Mouse (Mus musculus): ENCODE data around the gene Ugt1a6b. TPM values are rescaled to one million over a fixed set of nuclear protein-coding genes. Genes with fewer than 3 reads are reported as not detected.
"Not testable (repeated sequence)": the region's sequence is repeated elsewhere in the genome, so short reads cannot be mapped to it uniquely, and the experiment has no call there.

The Ugt1a6b gene
- polyA plus RNA-seq, 1 experiment from 2014 or later: 0.49 TPM

- ATAC-seq: no peak
- Histone ChIP-seq H3K9ac (ENCODE audit: low read depth, low read length) (no peak overlapping the region), H3K36me3 (ENCODE audit: control insufficient read depth, insufficient read depth, low read length) (no peaks in the 10 kb centered on the region), H3K9me3 (ENCODE audit: control insufficient read depth, low read length) (peaks cover 46% of the 10 kb centered on the region), H3K4me3 (ENCODE audit: low read length) (no peak overlapping the region), H3K4me1 (ENCODE audit: control insufficient read depth, insufficient read depth, low read length) (no peaks in the 10 kb centered on the region), H3K27ac (ENCODE audit: low read length) (no peak overlapping the region), H3K4me2 (ENCODE audit: low read depth, low read length) (no peak overlapping the region), H3K27me3 (replicated peaks; ENCODE audit: control insufficient read depth, insufficient read depth, low read length) (no peaks in the 10 kb centered on the region)
- WGBS: 59% methylated on average over 2 of the region's 2 CpGs
Measured at GRCm38 (mm10) chr1:88216551-88216950, 113.5 kb downstream of the Ugt1a6b start.

- H3K4me1 ChIP-seq (ENCODE audit: control insufficient read depth, insufficient read depth, low read length): no peaks in the 10 kb centered on the region
- H3K4me3 ChIP-seq (ENCODE audit: low read length): no peak overlapping the region
- H3K4me2 ChIP-seq (ENCODE audit: low read depth, low read length): no peak overlapping the region
- no peaks in the 10 kb centered on the region for H3K27me3 ChIP-seq (replicated peaks; ENCODE audit: control insufficient read depth, insufficient read depth, low read length)
- no peaks in the 10 kb centered on the region for H3K36me3 ChIP-seq (ENCODE audit: control insufficient read depth, insufficient read depth, low read length)
- no peak overlapping the region for H3K9ac ChIP-seq (ENCODE audit: low read depth, low read length)
- no peak for ATAC-seq
- WGBS: 68% methylated on average over 2 of the region's 2 CpGs
- no peak overlapping the region for H3K27ac ChIP-seq (ENCODE audit: low read length)
- H3K9me3 ChIP-seq (ENCODE audit: control insufficient read depth, low read length): peaks cover 40% of the 10 kb centered on the region
Measured at GRCm38 (mm10) chr1:88217144-88217543, 114.1 kb downstream of the Ugt1a6b start.

GRCm38 (mm10) chr1:88217576-88217975, 114.5 kb downstream of the Ugt1a6b start:
- Histone ChIP-seq H3K4me3 (ENCODE audit: low read length) (no peak overlapping the region), H3K4me1 (ENCODE audit: control insufficient read depth, insufficient read depth, low read length) (no peaks in the 10 kb centered on the region), H3K27me3 (replicated peaks; ENCODE audit: control insufficient read depth, insufficient read depth, low read length) (no peaks in the 10 kb centered on the region), H3K9me3 (ENCODE audit: control insufficient read depth, low read length) (peaks cover 37% of the 10 kb centered on the region), H3K4me2 (ENCODE audit: low read depth, low read length) (no peak overlapping the region), H3K9ac (ENCODE audit: low read depth, low read length) (no peak overlapping the region), H3K36me3 (ENCODE audit: control insufficient read depth, insufficient read depth, low read length) (no peaks in the 10 kb centered on the region), H3K27ac (ENCODE audit: low read length) (no peak overlapping the region)
- ATAC-seq: no peak
- 41% methylated on average over 3 of the region's 3 CpGs for WGBS

GRCm38 (mm10) chr1:88218051-88218450, 115.0 kb downstream of the Ugt1a6b start:
- Histone ChIP-seq H3K4me3 (ENCODE audit: low read length) (no peak overlapping the region), H3K36me3 (ENCODE audit: control insufficient read depth, insufficient read depth, low read length) (no peaks in the 10 kb centered on the region), H3K4me2 (ENCODE audit: low read depth, low read length) (no peak overlapping the region), H3K4me1 (ENCODE audit: control insufficient read depth, insufficient read depth, low read length) (no peaks in the 10 kb centered on the region), H3K9ac (ENCODE audit: low read depth, low read length) (no peak overlapping the region), H3K9me3 (ENCODE audit: control insufficient read depth, low read length) (peaks cover 37% of the 10 kb centered on the region), H3K27ac (ENCODE audit: low read length) (no peak overlapping the region), H3K27me3 (replicated peaks; ENCODE audit: control insufficient read depth, insufficient read depth, low read length) (no peaks in the 10 kb centered on the region)
- 74% methylated on average over 9 of the region's 9 CpGs for WGBS
- no peak for ATAC-seq

DNA sequence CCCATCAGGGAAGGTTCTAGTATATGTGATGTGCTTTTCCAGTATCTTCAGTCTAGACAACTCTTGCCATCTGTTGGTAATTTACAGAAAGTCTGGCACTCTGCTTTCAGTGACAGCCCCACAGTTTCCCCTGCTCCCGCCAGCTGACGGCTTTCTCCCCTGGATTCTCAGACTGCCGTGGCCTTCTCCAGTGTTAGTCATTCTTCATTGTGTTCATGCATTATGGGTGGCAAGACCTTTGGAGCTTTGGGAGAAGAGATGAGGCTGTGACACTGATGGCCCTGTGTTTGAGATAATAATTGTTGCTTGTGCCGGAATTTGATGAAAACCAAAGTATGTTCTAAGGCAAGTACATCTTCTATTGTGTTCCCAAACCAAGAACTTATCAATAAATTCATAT, 115.5 kb downstream of the Ugt1a6b start:
- Histone ChIP-seq H3K36me3 (ENCODE audit: control insufficient read depth, insufficient read depth, low read length) (no peaks in the 10 kb centered on the region), H3K27me3 (replicated peaks; ENCODE audit: control insufficient read depth, insufficient read depth, low read length) (no peaks in the 10 kb centered on the region), H3K4me1 (ENCODE audit: control insufficient read depth, insufficient read depth, low read length) (no peaks in the 10 kb centered on the region), H3K4me2 (ENCODE audit: low read depth, low read length) (no peak overlapping the region), H3K9ac (ENCODE audit: low read depth, low read length) (no peak overlapping the region), H3K27ac (ENCODE audit: low read length) (no peak overlapping the region), H3K4me3 (ENCODE audit: low read length) (no peak overlapping the region), H3K9me3 (ENCODE audit: control insufficient read depth, low read length) (peaks cover 34% of the 10 kb centered on the region)
- no peak for ATAC-seq
- 52% methylated on average over 4 of the region's 4 CpGs for WGBS

- Histone ChIP-seq H3K36me3 (ENCODE audit: control insufficient read depth, insufficient read depth, low read length) (no peaks in the 10 kb centered on the region), H3K4me2 (ENCODE audit: low read depth, low read length) (no peak overlapping the region), H3K9ac (ENCODE audit: low read depth, low read length) (no peak overlapping the region), H3K4me1 (ENCODE audit: control insufficient read depth, insufficient read depth, low read length) (no peaks in the 10 kb centered on the region), H3K4me3 (ENCODE audit: low read length) (no peak overlapping the region), H3K27ac (ENCODE audit: low read length) (no peak overlapping the region), H3K9me3 (ENCODE audit: control insufficient read depth, low read length) (peaks cover 29% of the 10 kb centered on the region), H3K27me3 (replicated peaks; ENCODE audit: control insufficient read depth, insufficient read depth, low read length) (no peaks in the 10 kb centered on the region)
- no peak for ATAC-seq
- 17% methylated on average over 1 of the region's 1 CpGs for WGBS
Measured at GRCm38 (mm10) chr1:88219054-88219453, 116.0 kb downstream of the Ugt1a6b start.

- H3K4me2 ChIP-seq (ENCODE audit: low read depth, low read length): no peak overlapping the region
- no peaks in the 10 kb centered on the region for H3K4me1 ChIP-seq (ENCODE audit: control insufficient read depth, insufficient read depth, low read length)
- H3K4me3 ChIP-seq (ENCODE audit: low read length): no peak overlapping the region
- H3K27ac ChIP-seq (ENCODE audit: low read length): no peak overlapping the region
- H3K9me3 ChIP-seq (ENCODE audit: control insufficient read depth, low read length): peaks cover 19% of the 10 kb centered on the region
- H3K36me3 ChIP-seq (ENCODE audit: control insufficient read depth, insufficient read depth, low read length): no peaks in the 10 kb centered on the region
- no peak for ATAC-seq
- H3K9ac ChIP-seq (ENCODE audit: low read depth, low read length): no peak overlapping the region
- H3K27me3 ChIP-seq (replicated peaks; ENCODE audit: control insufficient read depth, insufficient read depth, low read length): no peaks in the 10 kb centered on the region
Measured at GRCm38 (mm10) chr1:88220336-88220735, 117.3 kb downstream of the Ugt1a6b start.

DNA sequence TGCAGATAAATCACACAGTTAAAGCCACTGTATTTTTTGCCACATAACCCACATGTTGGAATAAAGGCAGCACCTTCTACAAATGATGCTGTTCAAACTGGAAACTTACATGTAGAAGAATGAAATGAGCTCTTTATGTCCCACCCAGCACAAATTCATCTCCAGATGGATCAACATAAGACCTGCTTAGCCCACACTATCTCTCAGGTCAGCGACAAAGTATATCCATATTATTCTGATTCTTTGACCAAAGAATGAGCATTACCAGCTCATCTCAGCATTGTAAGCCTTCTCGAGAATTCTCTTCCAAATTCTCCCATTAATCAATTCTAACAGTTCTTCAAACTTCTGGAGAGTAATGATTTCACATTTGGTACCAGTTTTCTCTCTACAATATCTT, 119.2 kb downstream of the Ugt1a6b start:
- H3K9ac ChIP-seq (ENCODE audit: low read depth, low read length): no peak overlapping the region
- 51% methylated on average over 2 of the region's 2 CpGs for WGBS
- H3K36me3 ChIP-seq (ENCODE audit: control insufficient read depth, insufficient read depth, low read length): no peaks in the 10 kb centered on the region
- no peak overlapping the region for H3K4me3 ChIP-seq (ENCODE audit: low read length)
- H3K9me3 ChIP-seq (ENCODE audit: control insufficient read depth, low read length): peaks cover 15% of the 10 kb centered on the region
- H3K4me2 ChIP-seq (ENCODE audit: low read depth, low read length): no peak overlapping the region
- H3K27me3 ChIP-seq (replicated peaks; ENCODE audit: control insufficient read depth, insufficient read depth, low read length): no peaks in the 10 kb centered on the region
- no peak overlapping the region for H3K27ac ChIP-seq (ENCODE audit: low read length)
- H3K4me1 ChIP-seq (ENCODE audit: control insufficient read depth, insufficient read depth, low read length): no peaks in the 10 kb centered on the region
- ATAC-seq: no peak

DNA sequence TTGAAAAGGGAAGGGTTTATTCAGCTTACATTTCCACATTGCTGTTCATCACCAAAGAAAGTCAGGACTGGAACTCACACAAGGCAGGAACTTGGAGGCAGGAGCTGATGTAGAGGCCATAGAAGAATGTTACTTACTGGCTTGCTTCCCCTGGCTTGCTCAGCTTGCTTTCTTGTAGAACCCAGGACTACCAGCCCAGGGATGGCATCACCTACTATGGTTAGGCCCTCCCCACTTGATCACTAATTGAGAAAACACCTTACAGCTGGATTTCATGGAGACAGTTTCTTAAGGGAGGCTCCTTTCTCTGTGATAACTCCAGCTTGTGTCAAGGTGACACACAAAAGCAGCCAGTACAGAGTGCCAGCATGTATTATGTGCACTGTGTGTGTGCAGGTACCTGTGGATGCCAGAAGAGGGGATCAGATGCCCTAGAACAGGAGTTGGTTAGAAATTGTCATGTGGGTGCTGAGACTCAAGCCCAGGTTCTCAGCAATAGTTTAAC, 120.0 kb downstream of the Ugt1a6b start:
- not testable (repeated sequence) for H3K4me3 ChIP-seq (ENCODE audit: low read length); H3K9ac ChIP-seq (ENCODE audit: low read depth, low read length); H3K4me2 ChIP-seq (ENCODE audit: low read depth, low read length); ATAC-seq; H3K27ac ChIP-seq (ENCODE audit: low read length); H3K27me3 ChIP-seq (replicated peaks; ENCODE audit: control insufficient read depth, insufficient read depth, low read length); H3K36me3 ChIP-seq (ENCODE audit: control insufficient read depth, insufficient read depth, low read length); H3K4me1 ChIP-seq (ENCODE audit: control insufficient read depth, insufficient read depth, low read length)
- H3K9me3 ChIP-seq (ENCODE audit: control insufficient read depth, low read length): peaks cover 16% of the 10 kb centered on the region

DNA sequence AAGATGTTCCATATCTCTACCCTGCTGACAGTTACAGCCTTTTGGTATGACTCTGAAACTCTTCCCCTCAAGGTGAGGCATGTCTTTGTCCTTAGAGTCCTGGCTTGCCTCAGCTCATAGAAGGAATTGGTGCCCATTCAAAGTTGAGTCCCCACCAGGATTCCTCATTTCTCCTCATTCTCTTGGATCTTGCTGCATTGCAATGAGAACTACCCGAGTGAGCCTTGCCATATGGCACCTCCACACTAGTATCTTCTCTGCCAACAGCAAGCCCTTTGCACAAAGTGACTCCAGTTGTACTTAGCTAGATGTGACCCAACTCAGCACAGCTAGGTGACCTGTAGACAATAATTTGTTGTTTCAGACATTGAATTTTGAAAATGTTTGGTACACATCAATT, 120.5 kb downstream of the Ugt1a6b start:
- no peaks in the 10 kb centered on the region for H3K4me1 ChIP-seq (ENCODE audit: control insufficient read depth, insufficient read depth, low read length)
- no peak for ATAC-seq
- no peak overlapping the region for H3K4me3 ChIP-seq (ENCODE audit: low read length)
- no peak overlapping the region for H3K9ac ChIP-seq (ENCODE audit: low read depth, low read length)
- WGBS: 50% methylated on average over 1 of the region's 1 CpGs
- H3K27me3 ChIP-seq (replicated peaks; ENCODE audit: control insufficient read depth, insufficient read depth, low read length): no peaks in the 10 kb centered on the region
- no peak overlapping the region for H3K27ac ChIP-seq (ENCODE audit: low read length)
- H3K9me3 ChIP-seq (ENCODE audit: control insufficient read depth, low read length): peaks cover 21% of the 10 kb centered on the region
- no peaks in the 10 kb centered on the region for H3K36me3 ChIP-seq (ENCODE audit: control insufficient read depth, insufficient read depth, low read length)
- H3K4me2 ChIP-seq (ENCODE audit: low read depth, low read length): no peak overlapping the region

Measured in intestine, embryonic 16.5 days (tissue).